Mouse (Mus musculus) bone marrow macrophage, adult 2 months (primary cell): ENCODE results near the gene Slc25a28.

Experiments
- CTCF ChIP-seq: IDR thresholded peaks from 2 replicates; pipeline ENCODE4 v1.5.1; 2012; ENCODE audit warnings: low read depth, mild to moderate bottlenecking, low read length, moderate library complexity
- POLR2A ChIP-seq: IDR thresholded peaks from 2 replicates; pipeline ENCODE4 v1.6.1; 2012; ENCODE audit warnings: mild to moderate bottlenecking, low read depth, low read length, borderline replicate concordance

- TF ChIP-seq CTCF (no peak), POLR2A (no peak)
Observed at GRCm38 (mm10) chr19:43629088-43629487, 45.6 kb downstream of the Slc25a28 start.
